Mouse (Mus musculus) gastrocnemius, adult 18-20 months (tissue): ENCODE results near the gene Necab2. TPM values are rescaled to one million over a fixed set of nuclear protein-coding genes. Genes with fewer than 3 reads are reported as not detected.

ENCODE experiments used
- DNase-seq: peaks from one replicate; pipeline ENCODE4 v3.0.0; 2021; ENCODE audit warnings: low spot score
- total RNA-seq, 2 experiments: library from RNA; stranded (reverse); gene quantifications; 2 replicates each; pipeline ENCODE4 v1.2.3; 2021

The Necab2 gene
- total RNA-seq, 2 experiments from 2014 or later, result 0.16 TPM; not detected in 1

DNA sequence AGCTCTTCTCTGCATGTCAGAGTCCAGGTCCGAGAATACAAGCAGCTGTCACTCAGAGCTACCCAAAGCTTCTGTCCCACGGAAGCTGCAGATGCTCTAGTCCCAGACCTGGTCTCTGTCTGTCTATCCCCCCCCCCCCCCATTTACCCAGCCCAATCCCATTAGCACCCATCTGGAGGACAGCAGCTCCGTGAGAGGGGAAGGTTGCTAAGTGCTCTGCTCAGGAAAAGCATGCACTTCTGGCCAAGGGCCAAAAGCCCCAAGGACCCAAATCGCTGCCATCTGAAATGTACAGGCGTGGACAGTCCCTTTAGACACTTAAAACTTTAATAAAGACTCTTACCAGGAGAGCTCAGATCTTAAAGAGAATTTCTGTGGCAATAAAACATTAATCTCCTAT lies 70.2 kb downstream of the Necab2 start:
- DNase-seq, result no peak

DNA sequence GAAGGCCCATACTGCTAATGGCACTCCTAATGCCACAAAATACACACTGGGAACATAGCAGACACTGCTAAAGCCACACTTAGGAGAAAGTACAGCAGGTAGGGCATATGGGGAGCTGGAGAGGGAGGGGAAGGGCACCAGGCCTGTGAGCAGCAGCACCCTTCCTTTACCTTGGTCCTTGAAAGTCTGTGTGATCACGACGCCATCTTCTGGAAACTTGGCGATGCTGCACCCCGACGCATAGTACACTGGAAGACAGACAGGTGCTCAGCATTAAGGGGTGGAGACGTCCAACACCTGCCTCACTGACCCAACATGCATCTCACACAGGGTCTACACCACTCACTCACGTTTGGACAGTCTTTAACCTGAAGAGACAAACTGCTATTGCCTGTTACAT lies 73.6 kb downstream of the Necab2 start:
- no peak for DNase-seq

Other genes starting within 250 kb of the Necab2 start
- gene Hsbp1, start 102.2 kb upstream of the Necab2 start, total RNA-seq, result 100 to 1,000 TPM; 144 to 149 TPM
- 10 to 100 TPM; 75.0 to 87.3 TPM for gene Mlycd, start 51.8 kb upstream of the Necab2 start, total RNA-seq
- gene Osgin1, start 12.6 kb upstream of the Necab2 start, total RNA-seq, result 10 to 100 TPM in 1 of 2 experiments, 1 to 10 TPM in 1; 9.3 to 13.9 TPM
- gene Slc38a8, start 55.0 kb downstream of the Necab2 start, total RNA-seq, result not detected
- gene Mbtps1, start 112.0 kb downstream of the Necab2 start, total RNA-seq, result 10 to 100 TPM; 20.2 to 21.1 TPM
- 10 to 100 TPM; 13.4 to 16.3 TPM for gene Hsdl1, start 128.5 kb downstream of the Necab2 start, total RNA-seq
- gene Dnaaf1, start 128.5 kb downstream of the Necab2 start, total RNA-seq, result not detected
- 1 to 10 TPM; 4.8 to 5.5 TPM for gene Taf1c, start 158.5 kb downstream of the Necab2 start, total RNA-seq
- under 1 TPM in 1 of 2 experiments, not detected in 1; 0.14 TPM for gene Adad2, start 166.0 kb downstream of the Necab2 start, total RNA-seq
- gene Kcng4, start 189.0 kb downstream of the Necab2 start, total RNA-seq, result 10 to 100 TPM; 11.4 to 11.8 TPM
- gene Wfdc1, start 219.6 kb downstream of the Necab2 start, total RNA-seq, result 10 to 100 TPM; 60.2 to 82.9 TPM